Mouse (Mus musculus) brain, embryonic 14.5 days (tissue): ENCODE measurements around the gene Sytl1.

Source experiments
- CTCF ChIP-seq: fragments of 200-500 bp; IDR thresholded peaks from 2 replicates; pipeline ENCODE4 v1.5.1; 2012; ENCODE audit warnings: inconsistent platforms, mild to moderate bottlenecking, moderate library complexity, borderline replicate concordance; ENCODE audit not compliant: insufficient read depth, insufficient read length; ENCODE audit errors: extremely low read depth
- POLR2A ChIP-seq: fragments of 200-500 bp; IDR thresholded peaks from 2 replicates; pipeline ENCODE4 v1.6.1; 2012; ENCODE audit warnings: mild to moderate bottlenecking, inconsistent platforms, borderline replicate concordance; ENCODE audit not compliant: poor library complexity, insufficient read depth, insufficient read length, severe bottlenecking; ENCODE audit errors: extremely low read depth

DNA sequence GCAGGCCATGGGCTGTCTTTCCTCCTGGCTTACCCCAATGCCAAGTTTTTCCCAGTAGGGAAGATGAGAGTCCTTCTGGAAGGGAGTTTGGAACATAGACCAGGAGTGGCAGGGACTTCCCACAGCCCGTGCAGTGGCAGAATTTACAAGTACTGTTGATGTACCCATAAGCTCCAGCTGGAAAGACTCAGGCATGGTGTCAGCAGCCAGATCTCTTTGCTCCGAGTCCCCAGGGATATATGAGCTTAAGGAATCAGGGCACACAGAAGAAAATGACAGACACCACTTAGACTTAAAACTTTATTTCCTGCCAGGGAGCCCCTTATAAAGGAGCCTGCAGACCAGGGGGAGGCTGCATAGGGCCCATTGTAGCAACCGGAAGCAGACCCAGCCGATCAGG is 2.8 kb upstream of the Sytl1 start:
- TF ChIP-seq CTCF (no peak), POLR2A (no peak)
